Mouse (Mus musculus) spleen, postnatal 36 days (tissue): ENCODE data around the gene Mia2.
"Not testable (repeated sequence)": the region's sequence is repeated elsewhere in the genome, so short reads cannot be mapped to it uniquely, and the experiment has no call there.

Source experiments
- DNase-seq, 2 experiments: peaks; one replicate each; pipeline ENCODE4 v3.0.0; 2022; ENCODE audit warnings: low spot score in 2 of 2, mixed read lengths in 1 of 2

Mia2 gene

DNA sequence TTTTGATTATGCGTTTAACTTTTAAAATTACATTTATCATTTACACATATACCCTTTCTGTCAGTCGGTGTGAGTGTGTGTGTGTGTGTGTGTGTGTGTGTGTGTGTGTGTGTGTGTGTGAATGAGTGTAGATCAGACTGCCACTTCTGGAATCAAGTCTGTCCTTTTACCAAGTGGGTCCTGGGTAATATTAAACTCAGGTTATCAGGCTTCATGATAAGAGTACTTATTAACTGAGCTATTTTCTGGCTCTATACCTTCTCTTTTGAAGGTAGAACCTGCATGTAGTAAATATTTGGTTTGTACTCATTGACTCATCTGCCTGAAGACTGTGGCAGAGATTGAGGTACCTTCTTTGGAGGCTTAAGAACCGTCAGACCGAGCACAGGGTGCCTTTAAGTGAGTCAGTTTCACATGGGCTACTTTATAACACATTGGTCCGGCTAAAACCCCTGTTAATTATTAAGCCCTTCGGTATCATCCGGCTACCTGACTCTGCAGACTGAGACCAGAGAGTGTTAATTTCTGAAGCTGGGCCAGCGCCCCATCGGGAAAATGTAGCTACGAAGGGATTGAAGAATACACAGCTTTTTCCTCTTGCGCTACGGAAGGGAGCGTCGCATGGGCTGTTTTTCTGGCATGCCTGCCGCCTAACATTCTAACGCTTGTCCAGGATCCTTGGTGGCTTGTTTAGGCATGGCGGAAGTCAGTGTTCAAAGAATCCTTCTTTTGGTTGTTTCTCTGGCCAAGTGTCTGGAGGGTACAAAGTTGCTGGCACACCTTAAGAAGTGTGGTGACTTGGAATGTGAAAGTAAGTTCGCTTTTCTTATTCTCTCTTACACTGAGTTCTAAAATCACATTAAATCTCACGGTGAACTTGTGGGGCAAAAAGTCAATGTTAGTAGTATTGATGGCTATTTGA, at the start of gene Mia2:
Gene Mia2 (plus strand): TSS at position 696 of the 922 bp plus-strand sequence.
- no peak for DNase-seq

DNA sequence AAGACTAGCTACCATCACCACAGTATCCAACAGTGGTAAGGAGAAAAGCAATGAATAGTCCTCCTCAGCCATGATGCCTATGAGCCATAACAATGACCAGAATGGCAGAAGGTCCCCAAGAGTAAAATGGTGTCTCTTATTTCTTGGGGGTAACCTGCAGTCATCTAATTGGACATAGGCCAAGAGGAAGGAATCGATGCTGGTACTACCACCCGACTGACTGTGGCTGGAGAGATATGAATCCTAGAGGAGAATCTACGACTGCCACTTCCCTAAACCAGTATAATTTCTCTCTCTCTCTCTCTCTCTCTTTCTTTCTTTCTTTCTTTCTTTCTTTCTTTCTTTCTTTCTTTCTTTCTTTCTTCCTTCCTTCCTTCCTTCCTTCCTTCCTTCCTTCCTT, 43.1 kb upstream of the Mia2 start:
- no peak for DNase-seq

DNA sequence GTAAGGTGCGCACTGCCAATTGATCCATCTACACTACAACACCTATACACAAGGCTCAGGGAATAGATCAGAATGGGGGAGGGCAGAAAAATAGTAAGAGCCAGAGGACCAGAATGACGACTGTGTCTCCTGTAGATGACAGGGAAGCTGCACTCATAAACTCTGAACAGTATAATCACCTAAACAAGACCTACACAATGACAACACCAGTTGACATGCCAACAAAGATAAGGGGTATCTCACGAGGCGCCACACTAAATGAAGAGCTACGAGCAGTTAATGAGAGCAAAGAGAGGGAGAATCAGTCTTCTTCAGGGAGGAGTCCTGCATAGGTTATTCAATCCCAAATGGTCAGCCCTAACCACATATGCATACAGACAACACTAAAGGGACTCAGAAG, 42.4 kb upstream of the Mia2 start:
- DNase-seq: no peak

DNA sequence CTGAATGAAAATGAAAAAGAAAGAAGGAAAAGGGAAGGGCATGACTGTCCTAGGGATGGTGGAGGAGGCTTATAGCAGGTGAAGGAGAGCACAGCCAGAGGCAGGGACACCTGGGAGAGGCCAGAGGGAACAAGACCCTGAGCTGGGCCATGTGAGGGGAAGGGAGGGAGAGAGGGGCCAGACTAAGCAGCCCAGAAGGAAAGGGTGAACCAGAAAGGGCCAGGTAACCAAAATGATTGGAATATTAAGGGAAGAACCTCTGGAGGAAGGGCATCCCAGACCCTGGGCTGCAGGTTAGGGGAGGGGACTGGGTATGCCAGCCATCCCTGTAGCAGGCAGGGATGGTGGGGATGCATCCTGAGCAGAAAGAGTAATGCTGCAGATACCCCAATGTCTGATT, 41.6 kb upstream of the Mia2 start:
- DNase-seq: no peak

DNA sequence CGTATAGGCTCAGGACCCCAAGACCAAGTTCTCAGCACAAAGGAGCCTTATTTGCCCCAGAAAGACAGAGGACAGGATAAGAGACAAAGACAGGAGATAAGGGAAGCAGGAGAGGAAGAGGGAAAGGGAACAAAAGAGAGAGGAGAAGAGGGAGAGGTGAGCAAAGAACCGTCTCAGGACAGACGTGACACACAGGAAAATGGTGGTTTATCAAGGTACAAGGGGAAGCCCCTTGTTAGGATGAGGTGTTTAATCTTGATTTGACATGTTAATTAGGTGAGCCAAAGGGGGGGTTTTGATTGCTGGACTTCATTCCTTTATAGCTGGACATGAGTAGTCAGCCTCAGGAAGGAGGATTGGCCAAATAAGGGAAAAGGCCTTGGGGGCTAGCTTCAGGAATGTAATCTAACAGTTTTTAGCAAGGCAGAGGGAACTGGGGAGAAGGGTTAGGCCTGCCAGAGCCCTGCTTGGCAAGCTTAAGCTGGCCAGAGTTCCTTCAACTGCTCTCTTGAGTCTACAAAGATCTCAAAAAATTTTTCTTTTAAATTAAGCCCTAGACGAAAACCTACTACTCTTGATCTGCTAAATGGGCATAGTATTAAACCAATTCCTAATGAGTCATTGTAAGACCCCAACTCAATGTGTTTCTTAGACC, 40.3 kb upstream of the Mia2 start:
- DNase-seq: no peak

DNA sequence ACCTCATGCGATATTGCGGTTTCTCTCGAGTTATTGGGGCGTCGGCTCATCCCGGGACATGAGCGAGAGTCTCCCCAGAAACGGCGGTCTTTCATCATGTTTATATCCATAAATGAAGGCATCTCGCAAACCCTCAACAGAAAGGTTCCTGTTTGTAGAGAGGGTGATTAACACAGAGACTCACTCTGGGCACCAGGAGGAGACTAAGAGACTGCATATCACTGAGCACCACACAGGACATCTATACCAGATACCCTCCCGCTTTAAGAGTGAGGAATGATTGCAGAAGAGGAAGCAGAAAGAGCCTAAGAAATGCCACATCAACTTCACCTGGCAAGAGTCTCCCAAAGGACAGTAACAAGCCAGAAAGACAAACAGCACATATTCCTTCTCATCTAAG, 39.4 kb upstream of the Mia2 start:
- DNase-seq: no peak

DNA sequence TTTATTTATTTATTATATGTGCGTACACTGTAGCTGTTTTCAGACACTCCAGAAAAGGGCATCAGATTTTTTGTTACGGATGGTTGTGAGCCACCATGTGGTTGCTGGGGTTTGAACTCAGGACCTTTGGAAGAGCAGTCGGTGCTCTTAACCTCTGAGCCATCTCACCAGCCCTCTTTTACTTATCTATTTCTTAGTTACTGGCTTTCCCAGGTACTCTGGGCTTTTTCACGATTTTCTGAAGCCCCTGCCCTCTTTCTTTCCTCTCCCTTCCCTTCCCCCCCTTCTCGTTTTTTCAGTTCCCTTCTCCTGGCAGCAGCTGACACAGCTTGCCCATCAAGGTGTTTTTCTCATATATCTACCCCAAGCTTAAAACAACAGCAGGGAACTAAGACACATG, 37.4 kb upstream of the Mia2 start:
- DNase-seq: not testable (repeated sequence)

DNA sequence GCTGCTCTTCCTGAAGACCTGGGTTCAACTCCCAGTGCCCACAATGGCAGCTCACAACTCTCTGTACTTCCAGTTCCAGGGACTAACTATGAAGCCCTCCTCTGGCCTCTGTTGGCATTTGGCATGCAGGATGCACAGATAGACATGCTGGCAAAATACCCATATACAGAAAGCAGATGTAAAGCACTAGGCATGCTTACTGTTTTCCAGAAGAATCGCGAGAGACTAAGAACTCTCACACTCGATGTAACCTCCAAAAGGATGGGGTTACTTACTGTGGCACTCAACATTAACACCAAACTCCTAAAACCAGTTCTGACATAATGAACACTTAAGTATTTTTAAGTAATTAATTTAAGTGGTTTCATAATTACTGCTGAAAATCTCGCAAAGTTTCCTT, 35.3 kb upstream of the Mia2 start:
- DNase-seq: no peak

DNA sequence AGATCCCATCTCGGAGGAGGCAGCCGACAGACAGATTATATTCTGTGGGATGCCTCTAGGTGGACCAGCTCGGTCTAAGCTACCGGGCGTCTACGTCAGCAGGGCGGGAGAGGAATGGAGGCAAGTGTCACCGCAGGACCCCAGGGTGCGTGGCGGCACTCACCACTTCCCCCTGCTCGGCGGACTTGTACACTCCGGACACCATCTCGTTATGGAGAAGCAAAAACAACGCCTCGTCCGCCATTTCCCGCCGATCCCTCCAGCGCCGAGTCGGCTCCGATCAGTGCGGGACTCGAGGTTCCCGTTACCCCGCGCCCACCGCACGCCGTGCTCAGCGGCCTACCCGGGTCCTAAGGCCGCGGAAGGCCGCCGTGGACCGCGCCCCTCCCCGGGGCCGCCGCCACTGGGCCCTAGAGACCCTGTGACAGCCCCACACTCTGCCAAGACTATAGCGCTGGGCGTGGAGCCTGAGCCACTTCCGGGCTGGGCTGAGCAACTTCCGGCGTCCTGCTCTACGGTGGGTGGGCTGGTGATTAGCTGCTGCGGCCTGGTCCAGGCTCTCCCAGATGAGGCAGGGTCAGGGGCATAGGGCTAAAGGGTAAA, 34.5 kb upstream of the Mia2 start, which contains the start of gene Trappc6b:
Gene Trappc6b (minus strand): TSS at position 480 of the 603 bp plus-strand sequence.
- DNase-seq: peak; percentile 74 to 77

DNA sequence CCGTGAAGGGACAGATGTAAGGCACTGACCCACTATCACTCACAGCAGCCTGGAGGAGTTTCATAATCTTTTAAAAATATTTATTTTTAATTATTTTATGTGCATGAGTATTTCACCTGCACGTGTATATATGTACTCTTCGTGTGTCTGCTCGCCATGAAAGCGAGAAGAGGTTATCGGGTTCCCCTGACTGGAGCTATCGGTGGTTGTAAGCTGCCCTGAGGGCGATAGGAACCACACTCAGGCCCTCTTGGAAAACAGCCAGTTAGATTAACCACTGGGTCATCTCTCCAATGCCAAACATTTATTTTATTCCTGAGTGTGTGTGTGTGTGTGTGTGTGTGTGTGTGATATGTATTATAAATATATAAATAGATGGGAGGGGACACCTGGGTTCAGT, 30.8 kb upstream of the Mia2 start:
- DNase-seq: no peak

DNA sequence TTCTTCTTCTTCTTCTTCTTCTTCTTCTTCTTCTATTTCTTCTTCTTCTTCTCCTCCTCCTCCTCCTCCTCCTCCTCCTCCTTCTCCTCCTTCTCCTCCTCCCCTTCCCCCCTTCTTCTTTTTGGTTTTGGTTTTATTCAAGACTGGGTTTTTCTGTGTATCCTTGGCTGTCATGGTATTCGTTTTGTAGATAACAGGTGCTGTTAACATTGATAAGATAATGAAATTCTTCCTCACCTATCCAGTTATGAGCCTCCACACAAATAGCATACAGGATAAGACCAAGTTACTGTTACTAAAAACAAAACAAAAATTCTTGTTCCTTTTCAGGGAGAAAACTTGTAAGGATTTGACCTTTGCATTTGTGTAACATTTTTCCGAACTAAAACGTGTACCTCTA, 29.8 kb upstream of the Mia2 start:
- no peak for DNase-seq

DNA sequence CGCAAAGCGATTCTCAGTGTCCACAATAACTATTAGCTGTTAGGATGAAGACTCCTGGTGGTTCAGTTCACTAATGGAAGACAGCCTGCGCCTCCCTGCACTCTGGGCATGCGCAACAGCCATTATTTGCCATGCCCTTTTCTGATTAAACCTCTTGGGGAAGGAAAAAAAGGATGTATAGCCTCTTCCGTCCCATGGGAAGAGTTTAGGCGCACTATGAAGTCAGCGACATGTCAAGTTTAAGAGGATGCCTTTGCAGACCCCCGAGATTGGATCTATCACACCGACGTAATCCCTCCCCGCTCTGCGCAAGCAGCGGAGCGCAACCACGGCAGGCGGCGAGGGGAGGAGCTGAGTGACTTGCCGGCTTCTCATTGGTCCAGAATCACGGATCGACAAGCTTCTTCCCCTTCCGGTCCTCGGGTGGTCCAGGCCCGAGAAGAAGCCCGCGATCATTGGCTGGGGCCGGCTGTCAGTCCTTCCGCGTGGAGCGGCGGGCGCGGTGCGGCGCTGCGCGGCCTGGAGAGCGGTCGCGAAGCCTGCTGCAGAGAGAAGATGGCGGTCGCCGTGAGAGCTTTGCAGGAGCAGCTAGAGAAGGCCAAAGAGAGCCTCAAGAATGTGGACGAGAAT, 29.0 kb upstream of the Mia2 start, which contains the start of gene Pnn:
Gene Pnn (plus strand): TSS at position 437 of the 630 bp plus-strand sequence.
- peak; percentile 97 to 98 for DNase-seq

DNA sequence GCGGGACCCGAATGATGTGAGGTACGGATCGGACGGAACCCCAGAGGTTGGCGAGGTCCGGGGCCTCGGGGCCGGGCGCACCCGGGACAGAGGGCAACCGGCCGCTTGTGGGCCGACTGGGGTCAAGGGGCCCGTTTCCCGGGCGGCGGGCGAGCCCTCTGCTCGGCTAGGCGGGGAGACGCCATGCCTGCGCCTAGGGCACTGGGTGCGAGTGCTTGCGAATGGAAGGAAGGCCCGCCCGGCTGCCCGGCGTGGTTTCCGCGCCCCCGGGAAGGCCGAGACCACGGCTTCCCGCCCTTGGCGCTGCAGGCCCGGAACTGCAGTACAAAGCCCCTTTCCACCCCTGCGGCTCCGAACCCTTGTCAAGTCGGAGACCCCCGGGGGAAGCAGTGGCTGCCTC, 28.5 kb upstream of the Mia2 start:
- peak; percentile 32 to 42 for DNase-seq

DNA sequence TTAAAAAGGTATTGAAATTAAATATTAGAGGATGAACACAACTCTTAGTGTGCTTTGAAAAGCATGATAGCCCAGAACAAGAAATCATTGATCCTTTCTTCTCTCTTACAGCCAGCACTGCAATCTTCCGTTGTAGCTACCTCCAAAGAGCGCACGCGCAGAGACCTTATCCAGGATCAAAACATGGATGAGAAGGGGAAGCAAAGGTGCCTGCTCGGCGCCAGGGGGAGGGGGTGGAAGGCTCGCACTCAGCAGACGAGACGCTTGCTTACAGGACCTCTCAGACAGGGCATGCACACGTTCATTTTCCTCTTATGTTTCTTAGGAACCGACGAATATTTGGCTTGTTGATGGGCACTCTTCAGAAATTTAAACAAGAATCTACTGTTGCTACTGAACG, 26.8 kb upstream of the Mia2 start:
- no peak for DNase-seq

DNA sequence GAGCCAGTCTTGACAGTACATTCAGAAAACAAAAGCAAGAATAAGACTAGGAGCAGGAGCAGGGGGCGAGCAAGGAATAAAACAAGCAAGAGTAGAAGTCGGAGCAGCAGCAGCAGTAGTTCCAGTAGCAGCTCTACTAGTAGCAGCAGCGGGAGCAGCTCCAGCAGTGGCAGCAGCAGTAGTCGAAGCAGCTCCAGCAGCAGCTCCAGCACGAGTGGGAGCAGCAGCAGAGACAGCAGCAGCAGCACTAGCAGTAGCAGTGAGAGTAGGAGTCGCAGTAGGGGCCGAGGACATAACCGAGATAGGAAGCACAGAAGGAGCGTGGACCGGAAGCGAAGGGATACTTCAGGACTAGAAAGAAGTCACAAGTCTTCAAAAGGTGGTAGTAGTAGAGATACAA, 23.3 kb upstream of the Mia2 start:
- DNase-seq: no peak

DNA sequence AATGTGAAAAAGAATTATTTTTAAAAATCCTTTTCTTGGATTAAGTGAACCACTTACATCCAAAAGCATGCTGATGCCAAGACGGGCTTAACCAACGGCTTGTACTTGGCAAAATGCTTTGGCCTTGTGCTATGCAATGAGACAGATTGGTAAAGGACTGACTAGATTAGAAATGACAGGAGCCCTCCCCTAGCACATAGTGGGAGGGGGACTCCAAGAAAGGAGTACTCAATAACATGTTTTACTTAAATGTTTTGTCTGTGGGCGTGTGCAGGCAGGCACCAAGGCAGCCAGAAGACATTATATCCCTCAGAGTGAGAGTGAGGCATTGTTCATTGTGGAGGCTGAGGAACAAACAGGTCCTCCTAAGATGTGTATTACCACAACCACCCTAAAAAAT, 21.5 kb upstream of the Mia2 start:
- no peak for DNase-seq

DNA sequence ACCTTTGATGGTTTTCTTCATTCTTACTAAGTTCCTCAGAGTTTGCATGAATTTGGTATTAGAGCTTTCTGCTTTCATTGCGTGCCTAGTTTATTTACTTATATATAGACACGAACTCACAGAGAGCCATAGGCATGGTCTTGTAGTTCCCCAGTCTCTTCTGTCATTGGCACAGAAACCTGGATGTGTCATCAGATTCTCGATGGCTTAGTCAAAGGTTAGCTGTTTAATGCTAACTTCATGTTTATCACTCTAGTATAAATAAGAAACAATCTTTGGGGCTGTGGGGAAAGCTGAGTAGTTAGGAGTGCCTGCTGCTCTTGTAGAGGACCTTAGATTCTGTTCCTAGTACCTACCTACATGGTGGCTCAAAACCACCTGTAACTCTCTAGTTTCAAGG, 18.6 kb upstream of the Mia2 start:
- no peak for DNase-seq

DNA sequence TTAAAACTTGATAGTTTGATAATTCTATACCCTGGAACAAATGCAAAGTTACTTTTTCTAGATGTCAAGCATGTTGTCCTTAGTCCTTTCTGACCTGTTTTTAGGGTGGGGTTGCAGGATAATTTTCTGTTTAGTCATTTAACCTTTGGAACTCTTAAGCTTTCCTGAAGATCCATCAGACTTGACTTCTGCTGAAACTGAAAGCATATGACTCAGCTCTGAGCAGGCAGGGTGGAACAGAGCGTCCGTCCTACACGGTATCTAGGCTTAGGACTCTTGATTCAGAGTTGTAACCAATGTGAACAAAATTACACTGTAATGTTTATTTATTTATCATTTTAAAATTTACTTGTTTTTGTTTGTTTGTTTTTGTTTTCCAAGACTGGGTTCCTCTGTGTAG, 17.7 kb upstream of the Mia2 start:
- DNase-seq: no peak

DNA sequence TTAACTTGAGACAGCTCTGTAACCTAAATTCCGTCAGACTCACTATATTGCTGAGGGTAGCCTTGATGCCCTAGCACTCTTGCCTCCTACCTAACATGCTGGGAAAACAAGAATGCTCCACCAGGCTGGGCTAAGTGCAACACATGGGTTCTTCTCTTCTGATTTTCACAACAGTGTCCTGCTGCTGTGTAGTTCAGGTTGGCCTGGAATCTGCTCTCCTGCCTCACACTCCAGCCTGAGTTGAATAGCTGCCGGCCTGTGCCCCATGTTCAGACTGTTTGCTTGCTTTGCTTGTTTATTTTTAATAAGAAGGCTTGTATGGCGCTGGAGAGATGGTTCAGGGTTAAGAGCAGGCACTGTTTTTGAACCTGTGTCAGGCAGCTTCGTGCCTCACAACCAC, 15.1 kb upstream of the Mia2 start:
- DNase-seq: no peak

DNA sequence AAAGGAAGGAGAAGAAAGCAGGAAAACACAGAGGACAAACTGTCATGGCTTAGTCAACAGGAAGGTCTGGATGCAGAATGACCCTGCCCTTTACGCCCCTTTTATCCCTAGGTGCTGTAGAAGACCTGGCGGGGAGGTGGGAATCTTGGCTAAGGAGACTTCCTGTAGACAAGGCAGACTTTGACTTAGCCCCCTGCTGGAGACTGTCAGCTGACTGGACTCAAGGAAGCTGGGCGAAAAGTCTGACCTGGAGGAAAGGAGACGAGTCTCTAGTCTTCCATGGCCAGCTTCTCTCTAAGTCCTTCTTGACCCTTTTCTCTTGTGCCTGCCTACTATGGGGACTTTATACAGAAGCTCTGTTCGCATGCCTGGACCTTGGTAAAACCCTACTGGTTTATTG, 11.2 kb upstream of the Mia2 start:
- DNase-seq: no peak

DNA sequence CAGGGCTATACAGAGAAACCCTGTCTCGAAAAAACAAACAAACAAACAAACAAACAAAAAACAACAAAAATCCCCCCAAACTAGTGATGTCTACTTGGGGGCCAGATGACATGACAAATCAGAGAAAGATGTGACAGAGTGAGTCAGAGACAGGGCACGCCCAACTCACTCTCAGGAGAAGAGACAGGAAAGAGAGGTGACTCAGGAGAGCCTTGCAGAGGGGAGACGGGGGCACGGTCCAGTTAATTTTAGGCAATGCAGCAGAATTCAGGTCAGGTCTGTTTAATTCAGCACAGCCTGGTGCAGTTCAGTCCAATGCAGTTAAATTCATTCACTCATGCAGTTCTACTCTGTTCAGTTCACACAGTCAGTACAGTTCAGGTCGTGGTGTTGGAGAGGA, 9.4 kb upstream of the Mia2 start:
- DNase-seq: no peak

DNA sequence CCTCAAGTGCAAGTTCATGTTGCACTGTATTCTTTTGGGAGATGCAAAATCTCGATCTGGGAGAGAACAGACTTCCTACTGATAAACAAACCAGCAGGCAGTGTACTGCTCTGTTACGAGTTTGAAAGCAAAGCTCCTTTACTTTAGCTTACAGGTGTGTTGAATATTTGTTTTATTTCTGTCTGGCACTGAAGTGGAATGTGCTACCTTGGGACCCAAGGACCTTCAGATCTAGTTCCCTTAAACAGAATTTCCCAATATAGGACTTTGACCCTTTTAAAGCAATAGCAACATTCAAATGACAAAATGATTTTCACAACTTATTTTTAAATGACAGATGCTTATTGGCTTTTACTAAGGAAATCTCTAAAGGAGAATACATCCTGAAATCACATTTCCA, 2.1 kb upstream of the Mia2 start:
- DNase-seq: no peak
